Mouse (Mus musculus): ENCODE measurements at regions not wholly inside any gene's neighbourhood (a gene's known extent, or its start where the extent isn't known, plus 50 kb on each side); places are given as distances from the start of the nearest gene placed in this dataset.

- no peak for TF ChIP-seq GATA1 (IDR thresholded peaks at IDR 0.05; ENCODE audit: borderline replicate concordance, low read length)
- TF ChIP-seq CTCF (IDR thresholded peaks at IDR 0.05; ENCODE audit: low read depth, low read length): no peak
- TF ChIP-seq TAL1 (conservative IDR thresholded peaks at IDR 0.05; ENCODE audit: low read depth, low read length): no peak
These were observed 281.8 kb upstream of the Tank start for GRCm38 (mm10) chr2:61296606-61297005.
